Mouse (Mus musculus): Measurements from ENCODE around the gene Gxylt2.

GRCm38 (mm10) chr6:100667644-100668043, 36.9 kb upstream of the Gxylt2 start:
- no peak for TF ChIP-seq CTCF (IDR thresholded peaks at IDR 0.05; ENCODE audit: low read depth, low read length)
- no peak for TF ChIP-seq POLR2A (IDR thresholded peaks at IDR 0.05; ENCODE audit: borderline replicate concordance, low read depth, low read length)

Data from bone marrow macrophage, adult 2 months (primary cell).